Mouse (Mus musculus): Measurements from ENCODE around the gene Tekt5. TPM values are rescaled to one million over a fixed set of nuclear protein-coding genes. Genes with fewer than 3 reads are reported as not detected.

Tekt5 gene
- polyA plus RNA-seq, 1 experiment from 2014 or later, result 1.0 TPM

Other genes with a start within 250 kb of the Tekt5 start
- 0.33 TPM in 1 of 2 replicates, not detected in the other for gene Rpl39l, start 225.3 kb downstream of the Tekt5 start, polyA plus RNA-seq (2014; fragmentation: Nextera tagmentation; extraction: Ambion mirVana)
- 1.0 TPM in 2 replicates for gene Atf7ip2, start 202.8 kb downstream of the Tekt5 start, polyA plus RNA-seq (2014; fragmentation: Nextera tagmentation; extraction: Ambion mirVana)
- gene Emp2, start 81.5 kb downstream of the Tekt5 start, polyA plus RNA-seq (2014; fragmentation: Nextera tagmentation; extraction: Ambion mirVana), result 26.6 and 31.3 TPM in 2 replicates
- gene Nubp1, start 16.5 kb upstream of the Tekt5 start, polyA plus RNA-seq (2014; fragmentation: Nextera tagmentation; extraction: Ambion mirVana), result 56.1 and 59.1 TPM in 2 replicates
- 11.4 and 16.0 TPM in 2 replicates for gene Tvp23a, start 51.9 kb upstream of the Tekt5 start, polyA plus RNA-seq (2014; fragmentation: Nextera tagmentation; extraction: Ambion mirVana)
- 0.42 and 0.62 TPM in 2 replicates for gene Ciita, start 84.6 kb upstream of the Tekt5 start, polyA plus RNA-seq (2014; fragmentation: Nextera tagmentation; extraction: Ambion mirVana)
- 25.9 and 28.6 TPM in 2 replicates for gene Dexi, start 147.6 kb upstream of the Tekt5 start, polyA plus RNA-seq (2014; fragmentation: Nextera tagmentation; extraction: Ambion mirVana)
- 36.1 and 38.9 TPM in 2 replicates for gene Clec16a, start 149.8 kb upstream of the Tekt5 start, polyA plus RNA-seq (2014; fragmentation: Nextera tagmentation; extraction: Ambion mirVana)